Mouse (Mus musculus) MEL (cell line): Measurements from ENCODE around the gene Gm21973.

Experiments
- CTCF ChIP-seq, 3 experiments: IDR thresholded peaks in 2 of 3; conservative IDR thresholded peaks in 1 of 3; 2 replicates each; pipeline ENCODE4 v1.5.1; 2011 to 2012; ENCODE audit warnings: low read length in 3 of 3, low read depth in 2 of 3, mild to moderate bottlenecking in 2 of 3, improper control_type of control experiment in 1 of 3, inconsistent platforms in 1 of 3, mixed read lengths in 1 of 3, moderate library complexity in 1 of 3; ENCODE audit not compliant: control insufficient read depth in 1 of 3, insufficient read depth in 1 of 3, poor library complexity in 1 of 3, severe bottlenecking in 1 of 3
- GABPA ChIP-seq: IDR thresholded peaks from 2 replicates; pipeline ENCODE4 v1.6.1; 2012; ENCODE audit warnings: low read depth, mild to moderate bottlenecking, inconsistent platforms, low read length, improper control_type of control experiment, moderate library complexity
- MXI1 ChIP-seq: IDR thresholded peaks from 2 replicates; pipeline ENCODE4 v1.6.1; 2011; ENCODE audit warnings: mild to moderate bottlenecking, low read depth, low read length, improper control_type of control experiment
- USF1 ChIP-seq: IDR thresholded peaks from 2 replicates; pipeline ENCODE4 v1.6.1; 2014; ENCODE audit warnings: low read depth, mild to moderate bottlenecking, inconsistent platforms, low read length, improper control_type of control experiment, moderate library complexity

DNA sequence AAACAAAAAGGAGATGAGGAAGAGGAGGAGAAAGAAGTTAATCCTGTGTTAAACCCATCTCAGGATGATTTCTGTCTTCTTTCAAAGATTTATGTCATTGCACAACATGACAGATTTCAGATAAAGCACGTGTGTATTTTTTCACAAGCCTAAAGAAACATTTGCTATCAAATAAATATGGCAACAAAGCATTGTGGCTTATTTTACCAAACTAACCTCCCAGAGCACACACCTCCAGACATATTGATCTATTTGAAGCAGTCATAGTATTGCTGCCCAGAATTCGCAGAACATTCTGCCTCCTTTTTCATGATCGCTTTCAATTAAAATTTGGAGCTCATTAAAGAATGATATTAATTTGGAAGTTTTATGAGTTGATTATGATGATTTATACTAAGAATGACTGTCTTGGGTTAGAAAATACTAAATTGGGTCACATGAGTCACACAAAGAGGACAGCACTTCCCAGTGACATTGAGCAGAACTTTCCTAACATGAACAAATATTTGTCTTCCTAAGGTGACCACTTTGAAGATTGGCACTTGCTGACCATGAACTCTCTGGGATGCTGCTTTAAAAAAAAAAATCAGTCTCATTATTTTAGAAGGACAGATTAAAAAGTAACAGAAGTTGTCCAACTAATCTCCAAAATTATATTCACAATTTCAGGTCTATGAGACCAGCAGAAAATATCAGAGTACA lies 54.7 kb downstream of the Gm21973 start:
- no peak for TF ChIP-seq CTCF (IDR thresholded peaks at IDR 0.05 in 2 of 3, conservative IDR thresholded peaks at IDR 0.05 in 1 of 3; ENCODE audit: control insufficient read depth in 1 of 3, insufficient read depth in 1 of 3, low read depth in 2 of 3, low read length in 3 of 3, poor library complexity in 1 of 3, severe bottlenecking in 1 of 3)
- no peak for TF ChIP-seq MXI1
- TF ChIP-seq USF1 = no peak
- TF ChIP-seq GABPA = no peak
